Mouse (Mus musculus) neutrophil, adult 5-6 weeks (primary cell): ENCODE results near the gene Abcc2. TPM values are rescaled to one million over a fixed set of nuclear protein-coding genes. Genes with fewer than 3 reads are reported as not detected.

Source experiments
- ATAC-seq: fragments of 151-379, 151-347 bp; 2 replicates; pipeline ENCODE4 v1.8.0; 2017; ENCODE audit warnings: mild to moderate bottlenecking, moderate TSS enrichment; ENCODE audit not compliant: insufficient number of reproducible peaks, poor library complexity, low FRiP score, severe bottlenecking; ENCODE audit errors: extremely low read depth
- total RNA-seq: library from RNA; stranded (forward); fragments of 200-1000 nt; gene quantifications from 2 replicates; pipeline ENCODE4 v1.2.3, GENCODE M21; 2017

Gene Abcc2
- total RNA-seq, 1 experiment from 2014 or later: 1.7 TPM

DNA sequence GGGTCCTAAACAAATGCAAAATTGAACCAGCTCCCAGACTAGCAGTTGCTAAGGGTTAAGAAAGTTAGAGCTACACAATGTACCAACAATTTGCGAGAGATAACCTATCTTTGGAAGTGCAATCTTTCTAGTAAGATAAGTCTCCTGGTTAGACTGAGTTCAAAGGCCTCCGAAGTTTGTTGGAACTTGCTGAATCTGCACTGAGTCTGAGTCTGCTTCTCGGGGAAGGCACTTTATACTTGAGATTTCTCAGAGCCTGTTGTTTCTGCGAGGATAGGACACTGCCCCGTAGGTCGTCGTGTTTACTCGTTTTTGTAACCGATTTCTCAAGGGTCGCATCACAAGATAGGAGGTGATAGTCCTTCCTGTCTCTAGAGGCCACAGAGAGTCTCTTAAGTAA lies 6.6 kb upstream of the Abcc2 start:
- ATAC-seq: no peak

DNA sequence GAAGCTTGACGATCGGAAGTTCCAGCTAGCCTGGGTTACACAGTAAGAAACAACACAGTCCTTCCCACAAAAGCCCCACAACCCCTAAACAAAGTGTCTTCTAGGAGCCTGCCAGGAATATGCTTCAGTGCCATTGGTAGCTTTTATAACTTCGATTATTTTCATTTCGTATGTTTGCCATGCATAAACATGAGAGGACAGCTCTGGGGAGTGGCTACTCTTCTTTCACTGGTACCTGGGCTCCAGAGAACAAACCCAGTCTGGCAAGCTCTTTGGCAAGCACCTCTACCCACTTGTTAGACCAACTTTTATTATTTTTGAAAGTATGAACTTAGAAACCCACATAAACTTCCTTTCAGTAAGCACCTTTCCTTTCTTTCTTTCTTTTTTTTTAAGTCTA lies 5.4 kb upstream of the Abcc2 start:
- no peak for ATAC-seq

DNA sequence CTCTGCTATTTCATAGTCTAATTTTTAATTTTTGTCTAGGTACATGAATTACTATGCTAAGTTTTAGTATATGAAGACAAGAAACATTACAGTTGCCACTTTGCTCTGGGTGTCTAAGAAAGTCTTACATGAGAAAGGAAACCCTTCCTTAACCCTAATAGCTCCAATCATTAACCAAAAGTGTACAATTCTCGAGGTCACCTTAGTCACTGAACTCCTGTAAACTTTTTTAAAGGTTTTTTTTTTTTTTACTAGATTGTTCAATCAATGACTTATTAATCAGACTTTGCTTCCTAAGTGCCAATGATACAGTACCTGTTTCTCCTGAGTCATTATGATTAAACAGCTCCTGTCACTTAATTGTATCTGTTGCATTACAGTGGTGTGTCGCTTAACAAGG lies 4.7 kb upstream of the Abcc2 start:
- ATAC-seq: no peak

DNA sequence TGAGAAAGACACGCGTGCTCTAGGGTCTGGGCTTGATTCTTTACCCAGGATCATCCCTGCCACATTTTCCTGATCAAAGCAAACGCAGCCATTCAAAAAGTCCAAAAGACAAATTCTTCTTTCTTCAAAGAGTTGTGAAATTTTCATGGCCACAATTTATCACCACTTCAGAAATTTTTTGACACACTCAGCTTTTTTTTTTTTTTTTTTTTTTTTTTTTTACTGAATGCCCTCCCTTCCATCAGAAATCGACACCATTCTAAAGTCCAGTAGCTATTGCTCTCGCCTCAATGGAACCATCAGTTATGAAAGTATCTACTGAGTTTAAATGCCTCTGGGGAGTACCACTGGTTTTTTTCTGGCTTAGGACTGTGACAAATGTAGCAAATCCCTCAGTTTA lies 1.6 kb upstream of the Abcc2 start:
- no peak for ATAC-seq

DNA sequence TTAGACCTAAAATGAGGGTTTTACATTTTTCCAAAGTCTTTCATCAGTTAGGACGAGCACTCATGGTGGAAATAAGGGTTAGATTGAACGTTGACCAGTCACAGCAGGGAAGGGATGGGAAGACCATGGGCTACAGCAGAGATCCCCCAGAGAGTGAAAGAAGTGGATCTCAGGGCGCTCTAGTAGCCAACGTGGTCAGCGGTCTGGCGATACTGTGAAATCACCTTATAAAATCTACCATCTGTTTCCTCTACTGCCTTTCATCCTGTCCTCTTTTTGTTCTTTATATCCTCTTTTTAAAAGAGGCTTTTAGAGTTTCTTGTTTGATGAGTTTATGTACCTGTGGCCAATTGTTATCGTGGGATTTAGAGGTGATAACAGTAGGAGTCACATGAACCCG lies 2.8 kb downstream of the Abcc2 start:
- ATAC-seq: no peak

DNA sequence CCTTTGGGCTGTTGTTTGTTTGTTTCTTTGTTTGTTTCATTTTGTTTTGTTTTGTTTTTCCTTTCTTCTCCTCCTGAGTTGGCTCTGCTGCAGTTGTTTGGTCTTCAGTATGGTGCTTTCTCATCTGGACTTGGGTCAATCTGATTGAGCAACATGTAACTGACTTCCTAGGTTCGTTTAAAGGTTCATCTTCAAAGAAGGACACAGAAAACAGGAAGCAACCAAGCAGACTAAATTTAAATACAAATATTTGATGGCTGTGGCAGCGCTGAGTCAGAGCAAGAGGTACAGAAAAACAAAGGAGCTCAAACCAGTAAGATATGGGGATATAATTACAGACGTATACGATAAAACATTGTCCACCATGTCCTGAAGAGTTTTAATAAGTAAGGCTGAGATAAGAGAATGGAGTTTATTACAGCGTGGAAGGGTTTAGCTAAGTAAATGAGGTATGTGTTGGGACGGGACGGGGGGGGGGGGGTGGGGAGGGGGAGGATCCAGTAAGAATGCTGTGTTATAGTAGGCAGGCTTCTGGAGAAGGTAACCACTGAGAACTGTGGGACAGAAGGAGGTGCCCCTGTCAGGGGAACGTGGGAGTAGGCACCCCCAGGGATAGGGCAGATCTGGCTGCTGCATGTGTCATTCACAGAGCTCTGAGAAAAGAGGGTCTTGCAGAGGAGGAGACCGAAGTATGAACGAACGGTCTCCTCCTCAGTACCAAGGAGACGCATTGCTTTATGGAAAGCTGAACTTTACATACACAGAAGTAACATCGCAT lies 4.4 kb downstream of the Abcc2 start:
- ATAC-seq: peak; percentile 51; the same call in 1 of the 2 replicates

DNA sequence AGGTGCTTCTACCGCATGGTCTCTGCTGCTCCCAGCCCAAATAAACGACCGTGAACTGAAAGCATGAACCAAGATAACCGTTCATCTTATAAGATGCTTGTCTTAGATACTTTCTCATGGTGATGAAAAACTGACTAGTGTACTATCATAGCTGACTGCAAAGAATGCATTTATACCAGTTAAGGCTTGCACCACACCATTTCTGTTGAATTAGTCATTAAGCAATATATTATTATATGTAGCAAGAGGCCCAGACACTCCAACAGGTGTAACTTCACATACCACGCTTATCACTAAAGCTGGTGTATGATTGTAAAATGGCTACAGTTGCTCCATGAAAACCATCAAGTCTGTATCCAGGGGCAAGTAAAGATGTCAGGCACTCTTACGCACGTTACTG lies 7.8 kb downstream of the Abcc2 start:
- no peak for ATAC-seq

DNA sequence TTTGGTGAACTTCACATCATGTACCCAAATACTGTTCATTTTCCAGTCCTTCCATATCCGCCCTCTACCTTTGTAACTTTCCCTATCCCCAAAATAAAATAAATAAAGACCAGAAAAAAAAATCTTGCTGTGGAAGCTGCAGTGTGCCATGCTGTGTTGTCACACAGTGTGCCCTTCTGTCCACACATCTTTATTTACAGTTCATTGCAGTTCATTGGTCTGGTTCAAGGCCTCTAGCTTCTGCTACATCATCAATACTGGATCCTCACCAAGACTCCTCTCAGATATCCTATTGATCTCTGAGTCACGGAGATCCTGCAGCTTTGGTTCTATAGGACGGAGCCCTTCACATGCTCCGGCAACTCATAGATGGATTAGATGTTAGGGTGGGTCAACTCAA lies 10.5 kb downstream of the Abcc2 start:
- no peak for ATAC-seq

DNA sequence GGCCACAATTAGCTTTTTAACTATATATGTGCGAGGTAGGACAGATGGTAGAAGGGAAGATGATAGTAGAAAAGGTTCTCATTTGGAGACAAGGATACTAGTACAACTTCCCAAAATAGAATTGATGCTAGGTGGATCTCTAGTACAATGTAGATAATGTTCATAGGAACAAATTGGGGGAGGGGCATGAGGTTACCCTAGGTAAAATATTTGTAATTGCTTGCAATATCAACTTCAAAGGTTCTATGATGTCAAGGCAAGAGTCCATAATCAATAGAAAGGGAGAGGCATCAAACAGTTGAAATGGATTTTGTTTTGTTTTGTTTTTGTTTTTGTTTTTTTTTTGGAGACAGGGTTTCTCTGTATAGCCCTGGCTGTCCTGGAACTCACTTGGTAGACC lies 12.0 kb downstream of the Abcc2 start:
- ATAC-seq: no peak

DNA sequence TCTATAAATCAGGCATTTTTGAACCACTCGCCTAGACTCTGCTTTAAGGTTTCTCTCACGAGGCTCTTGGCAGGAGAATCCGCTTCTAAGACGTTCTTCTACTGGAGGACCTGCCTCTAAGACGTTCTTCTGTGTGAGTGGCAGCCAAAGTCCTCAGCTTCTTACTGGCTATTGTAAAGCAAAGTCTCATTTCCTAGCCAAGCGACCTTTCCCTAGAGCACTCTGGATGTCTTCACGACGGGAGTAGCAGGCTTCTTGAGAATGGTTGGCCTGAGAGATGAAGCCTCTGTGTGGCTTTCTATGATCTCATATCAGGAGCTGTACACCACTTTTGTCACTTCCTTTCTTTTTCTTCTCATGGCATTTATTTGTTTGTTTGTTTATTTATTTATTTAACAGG lies 13.5 kb downstream of the Abcc2 start:
- no peak for ATAC-seq

DNA sequence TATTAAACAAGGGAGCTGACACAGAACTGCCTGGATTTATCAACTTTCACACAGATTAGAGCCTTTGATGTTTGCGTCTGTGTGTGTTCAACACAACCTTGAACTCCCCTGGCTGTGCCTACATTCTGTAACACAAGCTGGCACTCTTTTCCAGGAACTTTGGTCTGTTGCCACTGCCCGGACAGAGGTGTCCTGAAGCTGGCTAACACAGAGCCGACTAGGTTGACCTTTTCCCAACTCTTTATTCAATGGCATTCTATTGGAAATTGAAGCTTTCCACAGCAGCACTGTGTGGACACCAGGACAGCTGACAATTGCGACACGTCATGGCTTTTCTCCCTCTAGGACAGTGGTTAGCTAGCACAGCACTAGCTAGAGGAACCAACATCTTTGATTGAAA lies 15.2 kb downstream of the Abcc2 start:
- no peak for ATAC-seq

DNA sequence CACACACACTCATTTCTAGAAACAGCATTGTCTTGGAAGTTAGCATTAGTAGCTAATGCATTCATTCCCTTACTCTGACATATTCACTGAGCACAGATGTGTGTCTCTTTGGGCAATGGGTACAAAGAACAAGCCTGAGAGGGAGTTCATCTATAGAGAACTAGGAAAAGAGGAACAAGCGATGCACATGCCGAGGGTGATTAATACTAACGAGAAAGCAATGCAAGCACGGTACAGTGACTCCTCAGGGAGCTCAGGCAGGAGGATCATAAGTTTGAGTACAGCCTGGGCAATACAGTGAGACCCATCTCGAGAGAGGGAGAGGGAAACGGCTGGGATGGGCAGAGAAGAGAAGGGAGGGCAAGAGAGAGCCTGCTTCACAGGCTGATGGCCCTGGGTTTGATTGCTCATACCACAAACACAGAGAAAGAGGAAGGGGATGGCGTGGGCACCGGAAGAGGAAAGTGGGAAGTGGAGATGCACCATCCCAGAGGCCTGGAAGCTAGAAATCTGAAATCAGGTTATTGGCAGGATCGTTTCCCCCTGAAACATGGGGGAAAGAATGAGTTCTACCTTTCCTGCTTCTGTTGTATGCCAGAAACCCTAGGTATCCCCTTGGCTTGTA lies 19.5 kb downstream of the Abcc2 start:
- 0 out of 2 replicates have a peak, but pooled peaks have one; percentile 13 for ATAC-seq

DNA sequence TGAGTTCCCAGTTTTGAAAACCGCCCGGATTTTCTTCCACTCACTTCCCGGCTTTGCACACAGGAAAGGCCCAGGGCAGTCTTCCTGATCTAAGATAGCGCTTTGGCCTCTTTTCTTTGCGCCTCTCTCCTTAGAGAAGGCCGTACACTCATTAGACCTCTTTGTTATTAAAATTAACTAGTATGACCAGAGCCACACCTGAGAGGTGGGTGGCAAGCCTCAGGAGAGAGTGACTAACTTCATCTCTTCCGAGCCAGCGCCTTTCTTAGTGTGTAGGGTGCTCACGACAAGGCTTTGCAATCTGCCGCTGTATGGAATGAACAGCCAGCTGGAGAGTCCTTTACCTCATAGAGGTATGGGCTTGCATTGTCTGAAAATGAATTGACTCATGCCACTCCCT lies 21.9 kb downstream of the Abcc2 start:
- ATAC-seq: no peak

DNA sequence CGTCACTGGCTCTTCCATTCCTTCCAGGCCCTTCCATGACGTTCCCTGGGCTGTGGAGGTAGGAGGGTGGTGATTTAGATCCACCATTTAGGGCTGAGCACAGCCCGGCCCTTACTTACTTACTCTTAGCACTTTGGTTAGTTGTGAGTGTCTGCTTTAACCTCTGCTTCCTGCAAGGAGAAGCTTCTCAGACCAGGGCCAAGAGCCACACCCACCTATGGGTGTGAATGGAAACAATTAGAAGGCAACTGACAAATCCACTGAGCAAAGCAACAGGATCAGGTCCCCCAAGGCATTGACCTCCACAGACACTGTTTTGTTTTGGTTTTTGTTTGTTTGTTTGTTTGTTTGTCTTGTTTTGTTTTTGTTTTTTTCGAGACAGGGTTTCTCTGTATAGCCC lies 27.3 kb downstream of the Abcc2 start:
- ATAC-seq: no peak

DNA sequence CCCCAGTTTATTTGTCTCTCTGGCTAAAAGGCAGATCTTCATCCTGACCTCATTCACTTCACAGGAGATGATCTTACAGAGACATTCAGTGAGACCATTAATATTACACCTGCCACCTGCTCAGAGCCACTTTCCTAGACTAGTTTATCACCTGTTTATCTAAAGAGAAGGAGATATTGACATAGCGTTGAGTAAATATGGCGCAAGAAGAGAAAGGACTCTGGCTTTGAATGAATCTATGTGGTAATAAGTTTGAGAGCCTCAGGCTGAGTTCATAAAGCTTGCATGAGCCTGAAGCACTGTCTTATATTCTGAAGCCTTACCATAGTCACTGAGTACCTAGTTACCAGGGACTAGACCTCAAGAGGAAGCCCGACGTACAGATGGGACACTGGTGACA lies 29.4 kb downstream of the Abcc2 start:
- ATAC-seq: no peak

DNA sequence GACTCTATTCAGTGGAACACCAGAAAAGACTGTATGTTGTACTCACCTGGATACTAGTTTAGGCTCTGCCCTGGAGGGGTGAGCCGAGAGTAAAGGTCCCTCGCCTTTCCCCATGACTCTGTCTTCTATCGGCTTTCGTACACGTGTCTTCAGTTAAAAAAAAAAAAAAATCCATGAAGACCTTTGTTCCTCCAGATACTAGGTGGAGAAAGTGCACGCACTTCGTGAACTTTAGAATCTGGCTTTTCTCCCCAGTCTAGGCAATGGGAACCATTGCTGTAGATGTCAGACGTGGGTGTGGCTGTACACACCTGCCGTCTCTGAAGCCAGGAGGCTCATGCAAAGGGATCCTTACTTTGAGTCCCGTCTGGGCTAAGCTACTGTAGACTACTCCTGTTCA lies 31.3 kb downstream of the Abcc2 start:
- no peak for ATAC-seq

DNA sequence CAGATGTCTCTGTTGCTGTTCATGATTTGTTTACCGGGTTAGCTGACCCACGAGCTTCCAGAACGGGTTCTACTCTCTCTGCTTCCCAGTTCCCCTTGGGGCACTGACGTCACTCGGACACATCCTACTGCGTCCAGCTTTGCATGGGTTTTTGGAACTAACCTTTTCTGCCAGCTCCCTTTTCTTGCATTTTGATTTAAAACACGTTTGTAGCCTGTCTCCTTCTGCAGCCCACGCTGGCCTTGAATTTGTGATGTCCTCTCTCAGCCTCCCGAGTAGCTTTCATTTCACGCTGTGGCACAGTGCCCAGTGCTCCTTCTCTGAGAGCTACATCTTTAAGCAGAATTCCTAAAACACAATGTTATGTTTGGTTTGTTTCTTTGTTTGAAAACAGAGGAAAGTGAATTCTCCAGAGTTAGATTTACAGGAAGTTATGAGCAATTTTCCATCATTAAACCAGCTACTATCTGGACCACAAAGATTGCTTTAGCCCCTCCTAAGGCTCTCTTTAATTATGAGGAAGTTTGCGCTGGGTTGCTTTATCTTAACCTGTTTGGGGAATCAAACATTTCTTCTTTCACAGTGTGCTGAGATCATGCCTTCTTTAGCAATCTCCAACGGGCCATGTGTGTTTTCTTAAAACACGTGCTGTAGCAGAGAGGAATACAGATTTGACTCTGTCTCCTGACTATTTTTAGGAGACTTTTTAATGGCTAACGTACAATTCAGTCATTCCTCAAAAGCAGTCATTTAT lies 33.8 kb downstream of the Abcc2 start:
- no peak for ATAC-seq

DNA sequence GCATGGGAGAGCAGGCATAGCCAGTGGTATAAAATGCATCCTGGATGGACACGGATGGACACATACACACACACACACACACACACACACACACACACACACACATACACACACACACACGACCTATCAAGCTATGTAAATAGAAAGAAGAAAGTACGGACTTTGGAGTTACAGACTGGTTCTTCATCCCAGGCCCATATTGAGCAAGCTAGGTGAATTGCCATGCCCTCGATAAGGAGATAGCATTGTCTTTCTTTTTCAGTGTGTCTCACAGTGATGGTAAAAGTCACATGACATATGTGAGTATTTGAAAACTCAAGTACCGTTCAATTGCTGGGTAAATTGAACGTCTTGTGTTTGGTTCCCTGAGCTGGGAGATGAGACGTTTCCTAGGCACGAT lies 44.9 kb downstream of the Abcc2 start:
- no peak for ATAC-seq

DNA sequence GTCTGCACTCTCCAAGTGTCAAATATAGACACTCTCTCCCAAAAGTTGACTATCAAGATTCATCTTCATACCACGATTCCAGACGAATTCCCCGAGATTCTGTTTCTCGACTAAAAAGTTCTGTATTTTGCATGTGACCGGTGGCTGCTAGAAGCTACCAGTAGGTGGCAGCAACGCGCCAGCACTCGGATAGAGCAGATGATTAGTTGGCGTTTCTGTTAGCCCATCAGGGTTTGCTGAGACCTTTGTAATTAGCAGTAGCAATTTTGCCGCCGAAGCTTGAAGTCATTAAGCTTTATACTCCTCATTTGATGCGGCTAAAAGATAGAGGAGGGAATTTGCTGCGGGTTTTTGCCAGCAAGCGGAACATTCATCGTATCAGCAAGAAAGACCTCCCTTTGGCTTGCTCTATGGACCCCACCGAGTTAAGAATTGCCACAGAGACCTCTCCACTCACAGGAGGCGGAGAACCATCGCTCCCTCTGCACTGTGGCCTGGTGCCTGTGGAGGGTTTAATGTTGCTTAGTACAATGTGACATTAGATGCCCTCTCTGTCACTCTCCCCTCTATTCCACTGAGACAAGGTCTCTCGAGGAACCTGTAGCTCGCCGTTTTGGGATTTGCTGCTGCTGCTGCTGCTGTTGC lies 50.6 kb downstream of the Abcc2 start:
- peak; percentile 77 for ATAC-seq

DNA sequence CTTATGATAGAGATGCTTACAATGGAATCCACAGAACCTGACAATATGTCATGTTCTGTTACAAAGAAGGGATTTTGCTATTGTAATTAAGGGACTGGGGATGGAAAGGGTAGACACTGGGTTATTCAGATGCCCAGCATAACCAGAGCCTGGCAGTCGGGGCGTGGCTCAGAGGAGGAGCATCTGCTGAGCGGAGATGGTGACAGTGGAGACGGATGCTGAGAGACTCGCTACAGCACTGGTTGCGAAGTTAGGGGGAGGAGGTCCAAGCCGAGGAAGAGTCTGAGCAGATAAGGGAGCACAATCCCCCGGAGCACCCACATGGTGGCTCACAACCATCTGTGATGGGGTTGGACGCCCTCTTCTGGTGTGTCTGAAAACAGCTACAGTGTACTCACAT lies 61.2 kb downstream of the Abcc2 start:
- ATAC-seq: 0 out of 2 replicates have a peak, but pooled peaks have one; percentile 19
